Mouse (Mus musculus) thymus, postnatal 25 days (tissue): ENCODE measurements around the gene Mpv17l2.

Experiments
- DNase-seq: peaks from one replicate; pipeline ENCODE4 v3.0.0; 2022

The Mpv17l2 gene

DNA sequence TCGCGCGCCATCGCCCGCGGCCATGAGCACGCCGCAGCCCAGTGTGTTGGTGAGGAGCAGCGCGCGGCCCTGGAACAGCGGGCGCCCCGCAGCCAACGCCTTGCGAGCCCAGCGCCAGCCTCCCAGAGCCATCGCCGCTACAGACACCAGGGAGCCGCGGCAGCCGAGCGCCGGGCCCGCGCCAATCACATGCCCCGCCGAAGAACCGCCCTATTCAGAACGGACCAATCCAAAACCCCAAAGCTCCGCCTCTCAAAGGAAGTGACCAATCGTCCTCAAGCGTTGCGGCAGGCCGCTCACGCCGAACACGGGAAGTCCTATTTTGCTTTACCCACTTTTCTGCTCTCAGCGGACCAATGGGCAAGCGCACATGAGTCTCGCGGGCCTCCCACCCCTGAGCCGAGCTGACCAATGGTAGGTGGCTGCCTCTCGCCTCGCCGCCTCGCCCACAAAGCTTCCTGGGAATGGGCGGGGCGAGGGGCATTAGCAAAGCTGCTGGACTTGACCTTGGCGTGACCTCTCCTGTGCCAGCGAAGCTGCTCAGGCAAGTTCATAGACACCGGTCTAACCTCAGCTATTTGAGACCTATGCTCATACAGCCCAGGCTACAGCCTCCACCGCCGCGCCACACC lies at the start of gene Mpv17l2:
Gene Mpv17l2 (minus strand): TSS at position 172 of the 632 bp plus-strand sequence.
- peak; percentile 95 for DNase-seq

DNA sequence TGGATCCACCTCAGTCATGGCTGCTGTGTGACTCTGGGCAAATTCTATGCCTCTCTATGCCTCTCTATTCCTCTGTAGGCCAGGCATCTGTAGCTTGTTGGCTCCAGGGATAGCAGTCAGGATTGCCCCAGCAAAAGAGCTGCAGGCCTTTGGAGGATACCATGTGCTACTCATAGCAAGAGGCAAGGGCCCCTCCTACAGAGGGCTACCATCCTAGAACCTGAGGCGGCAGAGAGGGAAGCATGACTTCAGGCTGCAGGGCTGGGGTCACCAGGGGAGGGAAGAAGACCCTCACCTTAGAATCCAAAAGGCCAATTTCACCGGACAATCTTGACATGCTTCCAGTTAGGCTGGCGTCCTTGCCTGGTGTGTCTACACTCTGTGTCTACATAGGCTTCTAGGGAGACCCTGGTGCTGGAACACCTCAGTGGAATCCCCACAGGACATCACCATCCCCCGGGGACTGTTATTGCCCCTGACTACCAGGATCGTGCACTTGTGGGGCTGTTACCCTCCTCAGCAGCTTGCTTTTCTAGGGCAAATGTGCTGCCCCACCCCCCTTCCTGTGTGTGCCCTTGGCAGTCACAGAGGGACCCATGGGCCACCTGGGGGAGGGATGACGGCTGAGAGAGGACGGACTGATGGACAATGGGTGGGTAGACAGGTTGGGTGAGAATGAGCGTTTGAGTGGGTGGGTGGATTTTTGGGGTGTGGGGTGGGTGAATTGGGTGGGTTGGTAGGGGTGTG lies 48.4 kb upstream of the Mpv17l2 start:
- peak; percentile 80 for DNase-seq

DNA sequence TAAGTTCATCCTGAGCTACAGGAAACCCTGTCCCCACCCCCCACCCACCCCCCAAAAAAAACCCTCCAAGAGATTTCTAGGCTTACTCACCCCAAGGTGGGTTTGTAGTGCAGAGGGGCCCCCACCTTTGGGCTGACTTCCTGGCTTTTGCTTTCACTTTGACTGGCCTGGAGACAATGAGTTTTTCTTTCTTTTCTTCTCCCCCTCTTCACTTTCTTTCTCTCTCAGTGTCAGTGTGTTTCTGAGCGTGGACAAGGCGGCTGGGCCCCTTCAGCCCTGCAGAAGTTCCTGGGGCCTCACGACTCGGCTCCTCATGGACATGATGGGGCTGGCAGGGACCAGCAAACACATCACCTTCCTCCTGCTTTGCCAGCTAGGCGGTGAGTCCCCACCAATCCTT lies 47.5 kb upstream of the Mpv17l2 start, which contains the start of gene Il12rb1:
Gene Il12rb1 (plus strand): TSS at position 211 of the 400 bp plus-strand sequence.
- DNase-seq, result peak; percentile 68

DNA sequence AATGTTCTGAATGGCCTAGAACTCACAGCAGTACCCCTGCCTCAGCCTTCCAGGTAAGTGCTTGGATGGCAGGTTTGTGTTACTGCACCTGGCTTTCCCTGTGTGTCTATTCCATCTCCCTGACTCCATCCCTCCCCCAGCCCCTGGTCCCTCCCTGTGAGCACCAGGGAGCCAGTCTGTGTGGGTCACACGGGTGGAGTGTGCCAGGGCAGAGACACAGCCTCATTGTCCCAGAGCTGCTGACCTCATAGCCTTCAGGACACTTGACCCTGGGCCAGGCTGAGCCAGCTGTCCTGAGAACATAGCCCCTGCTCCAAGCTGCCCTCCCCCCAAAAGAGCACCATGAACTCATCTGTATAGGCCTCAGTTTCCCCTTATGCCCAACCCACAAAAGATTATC lies 46.6 kb upstream of the Mpv17l2 start:
- peak; percentile 25 for DNase-seq

DNA sequence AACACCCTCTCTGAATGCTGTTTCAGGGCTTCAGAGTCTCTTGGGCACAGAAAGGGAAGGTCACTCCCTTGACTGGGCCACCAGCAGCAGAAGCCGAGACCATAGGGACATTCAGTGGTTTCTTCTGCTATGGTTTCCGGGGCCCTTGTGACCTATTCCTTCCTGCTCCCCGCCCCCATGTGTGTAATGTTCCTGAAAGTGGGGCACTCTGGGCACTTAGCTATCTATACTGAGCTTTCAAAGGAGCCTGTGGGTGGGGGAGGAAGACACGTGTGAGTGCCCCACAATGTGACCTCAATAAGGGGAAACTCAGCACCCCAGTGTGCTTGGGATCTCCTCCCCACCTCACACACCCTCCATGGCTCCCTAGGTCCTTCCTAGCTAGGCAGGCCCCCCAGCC lies 45.8 kb upstream of the Mpv17l2 start:
- DNase-seq, result peak; percentile 84

DNA sequence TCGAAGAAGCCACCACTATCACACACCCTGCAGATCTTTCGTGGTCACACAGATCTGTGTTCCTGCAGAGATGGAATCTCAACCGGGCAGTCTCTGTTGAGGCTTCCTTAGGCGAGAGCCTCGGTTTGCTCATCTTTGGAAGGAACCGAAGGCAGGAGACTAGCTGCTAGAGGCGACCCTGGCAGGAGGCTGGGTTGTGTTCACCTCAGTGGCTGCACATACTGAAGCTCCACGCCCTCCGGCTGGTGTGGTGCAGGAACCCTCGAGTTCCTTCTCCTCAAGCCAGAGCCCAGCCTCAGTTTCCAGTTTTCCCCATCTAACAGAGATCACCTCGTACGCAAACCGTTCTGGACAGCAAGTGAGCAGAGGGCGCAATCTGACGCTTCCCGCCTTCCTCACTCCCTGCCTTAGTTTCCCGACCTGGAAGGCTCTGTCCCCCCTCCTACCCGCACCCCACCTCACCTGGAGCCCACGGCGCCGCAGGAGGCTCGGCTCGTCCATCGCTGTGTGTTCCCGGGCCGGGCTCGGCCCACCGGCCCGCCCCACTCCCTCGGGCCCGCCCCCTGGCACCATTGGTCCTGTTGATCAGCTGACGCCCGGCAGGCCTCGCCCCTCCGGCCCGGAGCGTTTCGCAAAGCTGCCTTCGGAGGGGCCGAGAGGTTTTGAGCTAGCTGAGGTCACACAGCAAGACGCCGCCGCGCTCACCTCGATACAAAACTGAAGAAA lies 43.9 kb upstream of the Mpv17l2 start, which contains the start of gene Mast3:
Gene Mast3 (minus strand): TSS at position 574 of the 726 bp plus-strand sequence.
- peak; percentile 84 for DNase-seq

DNA sequence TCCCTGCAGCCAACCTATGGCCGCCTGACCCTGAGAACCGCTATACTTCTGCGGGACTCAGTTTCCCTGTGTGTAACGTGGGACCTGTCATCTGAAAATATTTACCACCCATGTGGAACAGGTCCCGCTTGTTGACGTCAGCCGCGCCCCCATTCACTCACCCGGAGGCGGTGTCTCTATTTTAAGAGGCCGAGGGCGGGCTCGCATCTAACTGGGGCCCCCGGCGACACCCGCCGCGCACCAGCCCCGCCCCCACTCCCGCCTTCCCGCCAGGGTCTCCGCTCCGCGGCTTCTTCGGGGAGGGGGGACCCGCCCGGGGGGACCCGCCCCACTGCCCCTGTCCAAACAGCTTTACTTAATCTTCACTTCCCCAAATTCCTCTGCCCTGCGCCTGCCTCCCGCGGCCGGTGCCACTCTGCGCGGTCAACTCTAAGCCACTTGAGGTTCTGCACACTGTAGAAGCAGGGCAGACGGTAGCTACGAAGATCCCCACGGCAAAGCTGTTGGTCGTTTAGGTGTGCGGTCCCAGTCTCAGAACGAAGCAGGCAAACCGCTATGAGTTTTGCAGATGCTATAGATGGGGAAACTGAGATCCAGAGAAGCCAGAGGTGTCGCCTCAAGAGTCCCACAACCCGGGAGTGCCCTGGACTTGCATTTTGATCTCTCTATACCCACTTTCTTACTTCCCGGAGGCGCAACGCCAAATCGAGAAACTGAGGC lies 43.2 kb upstream of the Mpv17l2 start:
- DNase-seq, result peak; percentile 88

DNA sequence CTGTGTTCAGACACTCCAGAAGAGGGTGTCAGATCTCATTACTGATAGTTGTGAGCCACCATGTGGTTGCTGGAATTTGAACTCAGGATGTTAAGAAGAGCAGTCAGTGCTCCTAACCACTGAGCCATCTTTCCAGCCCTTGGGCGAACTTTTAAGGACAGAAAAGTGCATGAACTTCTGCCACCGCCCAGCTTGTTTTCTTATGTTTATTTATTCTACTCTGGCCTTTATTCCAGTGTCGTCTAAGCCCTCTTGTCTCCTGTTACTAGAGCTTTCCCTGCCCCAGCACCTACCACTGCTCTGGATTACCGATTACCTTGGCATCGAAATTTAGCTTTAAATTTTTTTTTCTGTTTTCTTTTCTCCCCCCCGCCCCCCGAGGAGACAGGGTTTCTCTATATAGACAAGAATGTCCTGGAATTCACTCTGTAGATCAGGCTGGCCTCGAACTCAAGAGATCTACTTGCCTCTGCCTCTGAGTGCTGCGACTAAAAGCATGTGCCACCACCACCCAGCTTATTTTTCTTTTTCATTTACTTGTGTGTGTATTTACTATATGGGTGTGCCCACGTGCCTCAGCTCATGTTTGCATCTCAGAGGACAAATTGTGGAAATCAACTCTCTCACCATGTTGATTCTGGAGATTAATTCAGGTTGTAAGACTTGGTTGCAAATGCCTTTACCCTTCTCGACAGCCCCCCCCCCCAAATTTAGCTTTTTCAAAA lies 42.2 kb upstream of the Mpv17l2 start:
- no peak for DNase-seq

DNA sequence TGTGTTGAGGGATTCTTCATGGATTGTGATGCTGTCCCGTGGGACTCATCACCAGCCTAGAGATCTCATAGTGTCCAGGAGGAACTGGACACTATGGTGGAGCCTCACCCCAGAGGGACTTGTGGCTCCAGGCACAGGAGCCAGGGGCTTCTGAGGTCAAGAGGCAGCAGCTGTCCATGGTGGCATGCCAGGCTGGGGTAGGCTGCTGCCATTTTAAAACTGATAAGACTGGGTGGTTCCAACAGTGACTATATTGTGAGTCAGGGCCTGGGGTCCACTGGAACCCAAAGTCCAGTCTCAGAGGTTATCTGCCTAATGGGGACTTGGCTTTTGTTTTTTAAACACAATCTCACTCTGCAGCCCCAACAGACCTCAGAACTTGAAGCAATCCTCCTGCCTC lies 41.1 kb upstream of the Mpv17l2 start:
- DNase-seq, result no peak

DNA sequence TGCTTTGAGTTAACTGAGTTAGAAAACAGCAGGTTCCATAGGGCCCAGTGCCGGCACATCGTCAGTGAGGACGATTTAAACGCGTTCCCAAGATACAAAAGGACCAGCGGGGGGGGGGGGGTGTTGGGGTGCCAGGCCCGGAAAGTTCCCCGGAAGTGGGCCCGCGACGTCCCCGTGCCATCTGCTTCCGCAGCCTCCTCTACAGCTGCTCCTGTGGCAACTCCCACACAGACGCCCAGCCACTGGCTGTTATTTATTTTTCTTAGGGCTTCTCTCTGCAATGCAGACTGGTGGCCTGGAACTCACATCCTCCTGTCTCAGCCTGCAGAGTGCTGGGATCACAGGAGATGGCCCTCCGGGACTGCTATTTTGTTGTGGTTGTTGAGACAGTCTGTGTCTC lies 40.4 kb upstream of the Mpv17l2 start:
- DNase-seq, result peak; percentile 76

DNA sequence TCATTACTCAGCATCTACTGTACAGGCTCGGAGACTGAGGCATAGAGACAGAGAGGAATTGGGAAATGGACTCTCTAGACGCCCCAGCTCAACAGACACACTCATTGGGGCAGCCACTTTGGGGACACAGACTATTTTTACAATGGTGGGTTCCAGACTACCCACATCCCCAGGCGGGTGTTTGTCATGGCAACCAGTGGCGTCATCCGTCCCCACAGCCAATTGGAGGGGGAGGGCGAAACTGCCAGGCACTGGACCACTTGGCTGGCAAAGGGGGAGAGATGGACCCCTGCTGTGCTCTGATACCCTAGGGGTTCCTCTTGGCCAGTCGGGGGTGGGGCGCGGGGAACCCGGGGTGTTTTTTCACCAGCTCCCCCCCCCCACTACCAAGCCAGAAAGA lies 39.9 kb upstream of the Mpv17l2 start:
- DNase-seq, result no peak

DNA sequence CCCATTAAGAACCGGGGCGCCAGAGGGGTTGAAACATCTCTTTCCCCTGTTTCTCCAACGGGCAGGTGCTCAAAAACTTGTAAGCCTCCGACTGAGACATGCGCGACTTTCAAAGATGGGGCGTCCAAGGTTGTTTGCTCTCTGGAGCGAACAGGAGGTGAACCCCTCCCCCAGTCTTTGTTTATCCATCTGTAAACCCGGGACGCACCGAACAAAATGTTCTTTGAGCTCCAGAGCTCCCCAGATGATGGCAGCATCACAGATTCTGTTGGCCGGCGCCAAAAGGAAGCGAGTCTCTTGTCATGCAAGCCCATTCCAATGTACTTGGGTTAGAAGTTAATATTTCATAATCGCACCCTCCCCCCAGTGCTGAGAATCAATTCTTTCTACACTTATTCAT lies 37.5 kb upstream of the Mpv17l2 start:
- DNase-seq, result no peak

DNA sequence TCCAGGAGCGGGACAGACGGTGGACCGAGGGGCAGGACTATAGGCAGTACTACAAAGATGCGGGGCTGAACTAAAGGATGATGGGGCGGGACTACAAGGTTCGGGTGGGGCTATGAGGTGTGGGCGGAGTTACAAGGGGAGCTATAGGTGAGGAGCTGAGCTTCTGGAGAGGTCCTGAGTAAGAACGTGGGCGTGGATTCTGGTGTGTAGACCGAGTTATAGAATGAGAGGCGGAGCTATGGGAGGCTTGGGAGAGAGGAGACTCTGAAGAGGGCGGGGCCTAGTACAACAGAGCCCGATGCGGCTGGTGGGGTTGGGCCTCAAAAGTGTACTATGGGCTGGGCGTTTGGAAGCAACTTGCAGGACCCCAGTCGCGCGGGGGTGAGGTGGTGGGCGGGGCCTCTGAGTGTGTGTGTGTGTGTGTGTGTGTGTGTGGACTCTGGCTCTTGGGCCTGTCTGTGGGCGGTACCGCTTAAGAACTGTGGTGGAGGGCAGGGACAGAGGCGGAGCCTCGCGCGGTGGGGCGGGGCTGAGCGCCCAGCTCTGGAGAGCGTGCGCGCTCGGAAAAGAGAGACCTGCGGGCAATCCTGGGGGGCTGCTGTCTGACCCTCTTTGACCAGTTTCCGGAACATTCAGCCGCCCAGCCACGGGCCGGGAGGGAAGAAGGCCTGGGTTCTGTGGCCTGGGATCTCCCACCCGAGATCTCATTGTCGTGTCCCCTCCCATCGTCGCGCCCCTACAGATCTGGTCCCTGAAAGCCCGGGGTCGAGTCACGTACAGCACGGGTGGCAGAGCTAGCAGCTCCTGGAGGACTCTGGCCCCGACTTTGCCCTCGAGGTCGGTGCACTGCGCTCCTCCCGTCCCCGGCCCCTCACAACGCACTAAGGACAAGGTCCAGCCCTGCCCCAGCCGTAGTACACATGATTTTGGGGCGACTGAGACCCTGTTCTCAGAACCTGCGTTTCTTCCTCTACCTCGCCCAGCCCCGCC lies 36.6 kb upstream of the Mpv17l2 start:
- DNase-seq, result peak; percentile 82

DNA sequence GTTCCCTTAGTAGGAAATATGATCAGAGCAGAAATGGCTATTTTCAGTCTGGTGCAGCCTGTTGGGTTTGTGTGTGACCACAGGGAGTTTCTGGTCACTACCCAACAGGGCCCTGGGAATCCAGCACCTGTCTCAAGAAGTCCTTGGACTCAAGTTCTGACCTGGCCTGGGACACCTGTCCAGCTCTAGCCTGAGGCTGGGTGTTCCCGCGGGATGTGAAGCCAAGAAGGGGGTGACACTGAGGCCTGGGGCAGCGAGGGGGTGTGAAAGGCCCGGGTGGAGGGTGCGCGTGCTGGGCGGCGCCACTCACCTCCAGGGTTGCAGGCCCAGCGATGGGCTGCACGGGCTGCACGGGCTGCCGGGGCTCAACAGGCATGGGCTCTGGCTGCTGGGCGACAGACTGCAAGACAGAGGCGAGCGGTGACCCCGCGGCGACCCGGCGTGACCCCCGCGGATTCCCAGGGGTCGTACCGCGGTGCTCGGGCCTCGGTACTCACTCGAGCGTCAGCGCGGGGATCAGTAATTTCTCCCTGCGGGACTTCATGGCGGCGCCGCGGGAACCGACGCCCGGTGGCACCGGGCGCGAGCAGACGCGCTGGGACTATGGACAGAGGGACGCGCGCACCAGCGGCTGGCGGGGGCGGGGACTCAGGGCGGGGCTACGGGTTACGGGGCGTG lies 35.8 kb upstream of the Mpv17l2 start:
- no peak for DNase-seq

DNA sequence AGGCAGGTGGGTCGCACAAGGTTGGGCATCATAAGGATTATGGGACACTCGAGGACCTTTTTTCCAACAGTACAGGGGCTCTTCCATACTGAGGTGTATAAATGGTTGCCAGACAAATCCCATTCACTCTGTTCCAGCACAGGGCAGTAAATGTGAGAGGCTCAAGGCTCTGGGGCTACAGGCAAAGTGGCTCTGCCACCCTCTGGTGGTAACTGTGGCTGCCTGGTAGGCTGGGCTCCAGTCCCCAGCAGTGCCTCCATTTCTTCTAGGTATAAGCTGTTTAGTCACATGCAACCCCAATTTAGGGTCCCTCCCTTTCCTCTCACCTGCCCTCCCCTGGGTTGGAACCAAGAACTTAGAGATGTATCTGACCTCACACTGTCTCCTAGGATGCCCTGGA lies 34.6 kb upstream of the Mpv17l2 start:
- DNase-seq, result no peak

DNA sequence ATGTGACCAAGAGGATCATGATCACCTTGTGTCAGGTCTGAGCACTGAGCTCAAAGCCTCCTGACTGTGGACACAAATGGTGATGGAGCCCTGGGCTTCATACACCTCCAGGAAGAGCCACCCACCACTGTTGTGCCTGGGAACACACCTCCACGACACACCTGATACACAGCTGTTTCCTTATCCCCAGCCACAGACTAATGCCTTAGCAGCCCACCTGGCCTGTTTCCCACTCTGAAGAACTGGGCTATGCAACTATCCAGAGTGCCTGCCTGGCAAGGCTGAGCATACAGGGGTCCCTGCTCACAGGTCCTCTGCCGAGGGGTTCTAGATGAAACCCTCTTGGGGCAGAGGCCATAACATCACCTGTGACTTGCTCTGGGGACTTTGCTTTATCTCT lies 33.5 kb upstream of the Mpv17l2 start:
- no peak for DNase-seq

DNA sequence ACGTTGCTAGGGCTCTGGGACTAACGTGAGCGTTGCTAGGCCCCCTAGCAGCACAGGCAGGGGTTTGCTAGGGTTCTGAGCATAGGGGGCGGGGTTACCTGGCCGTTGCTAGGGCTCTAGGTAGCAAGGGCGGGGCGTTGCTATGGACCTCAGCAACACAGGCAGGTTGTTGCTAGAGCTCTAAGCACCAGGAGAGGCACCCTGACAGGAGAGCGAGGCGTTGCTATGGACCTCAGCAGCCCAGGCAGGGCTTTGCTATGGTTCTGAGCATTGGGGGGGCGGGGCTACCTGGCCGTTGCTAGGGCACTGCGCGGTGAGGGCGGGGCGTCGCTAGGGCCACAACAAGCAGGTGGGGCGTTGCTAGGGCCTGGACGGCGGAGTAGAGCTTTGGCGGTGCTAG lies 32.0 kb upstream of the Mpv17l2 start:
- no peak for DNase-seq

DNA sequence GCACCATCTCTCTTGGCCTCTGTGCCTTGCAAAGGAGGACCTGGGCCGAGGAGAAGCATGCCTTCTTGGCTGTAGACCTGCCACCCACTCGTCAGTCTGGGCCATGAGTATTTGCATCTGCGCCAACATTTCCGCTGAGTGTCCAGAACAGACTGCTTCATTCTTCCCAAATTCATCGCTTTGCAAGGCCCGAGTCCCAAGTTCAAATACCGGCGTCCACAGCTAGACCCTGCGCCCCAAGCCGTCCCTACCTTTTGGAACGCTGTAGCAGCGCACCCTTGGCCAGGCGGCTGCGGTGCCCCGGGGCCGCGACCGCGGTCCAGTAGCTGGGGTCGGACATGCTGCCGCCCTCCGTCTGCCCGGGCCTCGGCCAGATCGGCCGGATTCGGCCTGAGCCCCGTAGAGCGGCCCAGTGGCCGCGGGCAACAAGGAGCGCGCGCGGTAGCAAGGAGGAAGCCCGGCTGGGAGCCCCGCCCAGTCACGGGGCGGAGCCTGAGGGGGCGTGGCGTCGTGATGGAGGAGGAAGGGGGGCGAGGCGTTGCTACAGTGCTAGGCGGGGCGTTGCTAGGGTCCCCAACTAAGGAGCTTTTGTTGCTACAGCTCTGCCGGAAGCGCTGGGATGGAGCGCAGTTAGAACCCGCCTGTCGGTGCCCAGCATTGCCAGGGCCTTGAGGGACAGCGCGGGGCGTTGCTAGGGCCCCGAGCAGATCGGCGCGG lies 31.4 kb upstream of the Mpv17l2 start:
- peak; percentile 100 for DNase-seq

DNA sequence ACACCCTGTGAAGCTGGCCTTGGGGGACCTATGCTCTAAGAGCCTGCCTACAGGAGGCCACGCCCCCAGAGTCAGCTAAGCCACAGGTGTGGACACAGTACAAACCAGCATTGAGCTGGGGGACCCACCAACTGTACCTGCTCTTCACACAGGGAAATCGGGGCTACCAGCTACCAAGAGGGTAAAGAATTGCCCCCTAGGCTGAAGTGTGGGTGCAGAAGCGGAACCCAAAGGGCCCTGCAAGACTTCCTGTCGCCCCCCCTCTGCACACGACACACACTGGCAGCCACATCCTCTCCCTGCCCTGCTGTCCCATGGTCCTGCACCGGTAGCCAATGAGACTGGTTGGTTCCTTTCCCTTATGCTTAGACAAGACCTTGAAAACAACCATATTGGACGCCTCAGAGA lies 30.6 kb upstream of the Mpv17l2 start:
- peak; percentile 83 for DNase-seq

DNA sequence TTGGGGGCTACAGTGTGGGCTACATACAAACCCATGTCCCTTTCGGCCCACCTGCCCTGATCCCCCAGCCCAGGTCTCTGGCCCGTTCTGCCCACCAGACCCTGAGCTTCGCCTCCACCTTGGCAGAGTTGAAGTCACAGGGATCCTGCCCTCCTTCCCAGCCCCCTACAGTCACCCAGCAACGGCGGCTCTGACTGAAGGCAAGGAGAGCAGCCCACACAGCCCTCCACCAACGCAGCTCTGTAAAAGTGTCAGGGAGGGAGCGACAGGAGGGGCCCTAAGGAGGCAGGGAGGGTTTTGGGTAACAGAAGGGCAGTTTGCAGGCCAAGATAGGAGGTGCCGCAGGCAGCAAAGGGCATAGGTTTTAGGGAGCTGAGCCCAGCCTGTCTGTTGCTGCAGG lies 30.1 kb upstream of the Mpv17l2 start:
- DNase-seq, result no peak
